ENCODE assay signal across 11 mouse cellular contexts in the genomic region with DNA sequence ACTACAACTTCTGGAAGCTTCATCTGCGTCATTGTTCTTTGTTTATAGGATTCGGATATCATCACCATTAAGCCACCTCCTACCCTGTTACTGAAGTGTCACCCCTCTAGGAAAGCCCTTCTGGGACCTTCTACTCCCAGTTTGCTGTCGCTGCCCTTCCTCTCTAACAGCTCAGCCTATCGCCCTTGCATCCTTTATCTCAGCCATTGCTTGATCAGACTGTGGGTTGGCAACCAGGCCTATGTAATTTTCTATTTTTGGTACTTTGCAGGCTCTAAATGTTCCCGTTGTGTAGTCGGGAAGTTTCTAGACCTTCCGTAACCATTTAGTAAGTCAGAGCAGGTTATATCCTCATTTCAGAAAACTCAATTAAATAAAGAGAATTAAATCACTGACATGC. TPM values are rescaled to one million over a fixed set of nuclear protein-coding genes. Genes with fewer than 3 reads are reported as not detected.
DNase-seq lines count a peak whose midpoint lies in the region; ATAC-seq lines count a peak whose summit lies in the region.
"Had no signal": no experiment of that assay in that cellular context is flagged by ENCODE, and none has a peak within 500 bp of the region (broad histone marks: within the 10 kb centered on the region; RNA-seq: fewer than 3 reads in every experiment).

No protein-coding gene starts in this region.

- no peaks in the 10 kb centered on the region for H3K36me3 ChIP-seq in heart, embryonic 13.5 days
- H3K36me3 ChIP-seq in stomach, embryonic 15.5 days: no peaks in the 10 kb centered on the region
- H3K36me3 ChIP-seq: liver, embryonic 15.5 days had no signal

- peaks cover 12% of the 10 kb centered on the region; the same call in 1 of the 2 replicates for H3K4me1 ChIP-seq in heart, embryonic 13.5 days
- no peaks in the 10 kb centered on the region for H3K4me1 ChIP-seq in stomach, embryonic 15.5 days

- no peaks in the 10 kb centered on the region for H3K9me3 ChIP-seq in heart, embryonic 13.5 days
- no peaks in the 10 kb centered on the region for H3K9me3 ChIP-seq in stomach, embryonic 15.5 days
- H3K9me3 ChIP-seq: liver, embryonic 15.5 days had no signal

- WGBS in heart, embryonic 13.5 days: 55% methylated on average over 7 of the region's 7 CpGs
- 87% methylated on average over 7 of the region's 7 CpGs for WGBS in stomach, embryonic 15.5 days

- no peaks in the 10 kb centered on the region for H3K27me3 ChIP-seq in heart, embryonic 13.5 days (replicated peaks)
- H3K27me3 ChIP-seq in stomach, embryonic 15.5 days (replicated peaks): no peaks in the 10 kb centered on the region

- H3K4me3 ChIP-seq in heart, embryonic 13.5 days: peak overlapping the region; percentile 60
- H3K4me3 ChIP-seq in stomach, embryonic 15.5 days (replicated peaks): no peak overlapping the region
- H3K4me3 ChIP-seq: myocyte had no signal

- no peak overlapping the region for H3K9ac ChIP-seq in heart, embryonic 13.5 days
- H3K9ac ChIP-seq in stomach, embryonic 15.5 days: no peak overlapping the region
- H3K9ac ChIP-seq: liver, embryonic 15.5 days had no signal

- DNase-seq in heart, postnatal 10 days: no peak
- DNase-seq in right cerebral cortex, adult 18-20 months: peak; percentile 18
- DNase-seq in right cerebral cortex, postnatal 10 days (ENCODE audit: low spot score in 2 of 2): no peak
- DNase-seq in layer of hippocampus, postnatal 36 days: peak; percentile 7 to 14
- DNase-seq in cerebellum, postnatal 36 days: no peak
- no peak for DNase-seq in spleen, adult 12 weeks (ENCODE audit: low spot score)

- intact Hi-C loops in heart, postnatal 10 days (cut with DNase I): no loop called here

- H3K27ac ChIP-seq in heart, embryonic 13.5 days (replicated peaks): no peak overlapping the region
- H3K27ac ChIP-seq in stomach, embryonic 15.5 days: no peak overlapping the region
- H3K27ac ChIP-seq: liver, embryonic 15.5 days had no signal

- peak overlapping the region; percentile 84 for H3K4me2 ChIP-seq in heart, embryonic 13.5 days
- H3K4me2 ChIP-seq in stomach, embryonic 15.5 days: peak overlapping the region; percentile 72; the same call in 1 of the 2 replicates

- no peak for ATAC-seq in heart, embryonic 13.5 days (ENCODE audit: extremely low read depth, insufficient number of reproducible peaks, low FRiP score, low TSS enrichment)
- ATAC-seq in stomach, embryonic 15.5 days (ENCODE audit: insufficient read depth, low FRiP score, low read depth): no peak

RNA-seq across cellular contexts. Expression of gene Ankrd45, which starts 0.7 kb away (rescaled TPM):
- polyA plus RNA-seq in heart, embryonic 13.5 days (2015; fragmentation: Nextera tagmentation; extraction: Ambion mirVana): 3.3 and 3.9 TPM in 2 replicates
- total RNA-seq in heart, postnatal 10 days (2021): 1 to 10 TPM; 2.4 to 3.1 TPM
- total RNA-seq in layer of hippocampus, postnatal 36 days (2021): 10 to 100 TPM; 52.6 to 58.8 TPM
- polyA plus RNA-seq in stomach, embryonic 15.5 days (2015; fragmentation: Nextera tagmentation; extraction: Ambion mirVana): 0.92 and 1.2 TPM in 2 replicates
- polyA plus RNA-seq: spleen, adult 2 months had no signal

RNA-seq across cellular contexts. Expression of gene Klhl20, which starts 11.9 kb away (rescaled TPM):
- polyA plus RNA-seq in heart, embryonic 13.5 days (2015; fragmentation: Nextera tagmentation; extraction: Ambion mirVana): 10.4 and 11.5 TPM in 2 replicates
- 10 to 100 TPM; 12.5 to 15.2 TPM for total RNA-seq in heart, postnatal 10 days (2021)
- total RNA-seq in layer of hippocampus, postnatal 36 days (2021): 10 to 100 TPM; 17.8 to 18.9 TPM
- polyA plus RNA-seq in stomach, embryonic 15.5 days (2015; fragmentation: Nextera tagmentation; extraction: Ambion mirVana): 13.3 and 13.6 TPM in 2 replicates

RNA-seq across cellular contexts. Expression of gene Tex50, which starts 15.9 kb away (rescaled TPM):
- polyA plus RNA-seq in heart, embryonic 13.5 days (2015; fragmentation: Nextera tagmentation; extraction: Ambion mirVana): 0.20 TPM in 1 of 2 replicates, not detected in the other
- not detected for total RNA-seq in heart, postnatal 10 days (2021)
- not detected for total RNA-seq in layer of hippocampus, postnatal 36 days (2021)
- polyA plus RNA-seq in stomach, embryonic 15.5 days (2015; fragmentation: Nextera tagmentation; extraction: Ambion mirVana): 0.14 TPM in 1 of 2 replicates, not detected in the other
- polyA plus RNA-seq: liver, embryonic 15.5 days; myocyte; spleen, adult 2 months had no signal

Comparison
In these comparisons a context has a peak if more than half of its experiments do, and no peak if none do; other contexts are left out.
1. DNase-seq: peak in right cerebral cortex, adult 18-20 months (single experiment) and layer of hippocampus, postnatal 36 days (2 of 2); none in heart, postnatal 10 days (0 of 2), right cerebral cortex, postnatal 10 days (0 of 2), cerebellum, postnatal 36 days (0 of 2) and spleen, adult 12 weeks (single experiment).
2. RNA of gene Ankrd45, which starts 0.7 kb away (total RNA-seq): 52.6 to 58.8 TPM in layer of hippocampus, postnatal 36 days; 2.4 to 3.1 TPM in heart, postnatal 10 days; every median in the first group is over 10 times any median in the second.